Mouse (Mus musculus) skeletal muscle tissue, adult 2 months (tissue): Measurements from ENCODE around the gene Focad.

ENCODE experiments used
- DNase-seq: peaks from one replicate; pipeline ENCODE4 v3.0.0-alpha.2; 2012; ENCODE audit warnings: low read depth, low spot score

Focad gene

DNA sequence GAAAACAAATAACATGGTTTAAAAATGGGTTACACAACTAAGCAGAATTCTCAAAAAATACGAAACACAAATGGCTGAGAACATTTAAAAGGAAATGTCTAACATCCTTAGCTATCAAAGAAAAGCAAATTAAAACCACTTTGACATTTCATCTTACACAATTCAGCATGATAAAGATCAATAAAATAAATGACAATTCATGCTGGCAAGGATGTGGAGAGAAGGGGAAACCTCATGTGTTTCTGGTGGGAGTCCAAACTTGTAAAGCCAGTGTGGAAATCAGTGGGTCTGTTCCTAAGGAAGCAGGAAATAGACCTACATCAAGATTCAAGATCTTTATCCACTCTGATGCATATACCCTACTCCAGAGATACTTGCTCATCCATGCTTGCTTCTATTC, 363.7 kb downstream of the Focad start:
- DNase-seq: no peak

DNA sequence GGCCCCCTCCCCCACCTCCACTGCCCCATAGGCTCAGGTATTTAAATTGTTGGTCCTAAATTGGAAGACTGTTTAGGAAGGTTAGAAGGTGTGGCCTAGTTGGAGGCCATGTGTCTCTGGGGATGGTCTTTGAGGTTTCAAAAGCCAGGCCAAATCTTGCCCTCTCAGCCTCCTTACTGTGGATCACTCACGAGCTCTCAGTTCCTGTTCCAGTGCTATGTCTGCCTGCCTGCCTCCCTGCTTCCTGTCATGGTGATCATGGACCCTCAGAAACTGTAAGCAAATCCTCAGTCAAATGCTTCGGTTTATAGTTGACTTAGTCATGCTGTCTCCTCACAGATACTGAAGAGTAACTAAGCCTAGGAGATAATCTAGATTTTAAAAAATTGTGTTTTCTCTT, 364.2 kb downstream of the Focad start:
- no peak for DNase-seq
